Mouse (Mus musculus) heart, postnatal 14 days (tissue): Measurements from ENCODE around the gene Naaa. TPM values are rescaled to one million over a fixed set of nuclear protein-coding genes. Genes with fewer than 3 reads are reported as not detected.

ENCODE experiments used
- DNase-seq, 2 experiments: peaks; one replicate each; pipeline ENCODE4 v3.0.0; 2021 to 2022
- intact Hi-C: fragments of 180-260 bp; cut with DNase I; formaldehyde crosslinking; loops from one replicate; pipeline ENCODE4 v1.15.1; 2025
- total RNA-seq, 2 experiments: library from RNA; stranded (reverse); gene quantifications; 2 replicates each; pipeline ENCODE4 v1.2.3; 2021

Gene Naaa
- total RNA-seq, 2 experiments from 2014 or later: 11.1 to 12.4 TPM

DNA sequence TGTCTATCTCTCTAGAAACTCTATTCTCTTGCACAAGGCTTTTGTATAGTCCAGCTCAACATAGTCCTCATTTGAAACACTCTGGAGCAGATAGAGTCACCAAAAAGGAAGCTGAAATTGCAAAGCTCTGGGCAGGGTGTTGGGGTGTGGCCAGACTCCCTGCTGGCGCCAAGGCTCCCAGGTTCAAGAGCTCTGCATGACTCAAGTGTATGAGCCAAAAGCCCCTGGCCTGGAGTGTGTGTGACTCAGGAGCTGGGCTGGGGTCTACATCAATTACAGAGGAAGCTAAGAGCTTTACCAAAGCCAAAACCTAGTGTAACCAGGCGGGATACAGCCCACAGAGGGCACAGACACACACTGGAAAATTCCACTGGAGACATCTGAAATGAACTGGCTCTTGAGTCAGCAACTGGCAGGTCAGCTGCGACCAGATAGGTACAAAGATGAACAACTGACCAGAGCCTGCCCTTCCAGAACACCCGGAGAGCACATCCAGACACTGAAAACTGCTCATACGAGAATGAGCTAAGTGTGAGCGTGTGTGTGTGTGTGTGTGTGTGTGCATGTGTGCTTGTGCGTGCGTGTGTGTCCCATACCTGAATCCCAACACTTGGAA is 57.6 kb downstream of the Naaa start:
- intact Hi-C loops: no loop called here

DNA sequence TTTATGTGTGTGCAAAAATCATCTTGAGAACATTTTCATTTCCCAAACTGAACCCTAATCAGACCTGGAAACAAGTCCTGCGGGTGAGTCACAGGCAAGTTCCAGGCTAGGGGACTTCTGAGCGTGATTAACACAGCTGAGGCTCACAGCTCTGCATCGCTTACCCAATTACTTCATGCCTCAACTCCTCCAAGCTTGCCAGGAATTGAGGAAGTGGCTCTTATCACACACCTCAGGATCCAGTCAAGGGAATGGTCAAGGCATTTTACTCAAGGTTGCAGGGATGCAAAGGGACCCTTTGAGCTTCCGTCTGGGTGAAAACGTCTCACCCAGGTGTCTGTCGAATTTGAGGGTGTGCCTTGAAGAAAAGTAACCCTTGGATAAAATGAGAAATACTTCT is 58.1 kb downstream of the Naaa start:
- DNase-seq: no peak
- intact Hi-C loops: no loop called here

More for the DNA sequence above, 57.6 kb downstream of the Naaa start:
- DNase-seq: no peak

DNA sequence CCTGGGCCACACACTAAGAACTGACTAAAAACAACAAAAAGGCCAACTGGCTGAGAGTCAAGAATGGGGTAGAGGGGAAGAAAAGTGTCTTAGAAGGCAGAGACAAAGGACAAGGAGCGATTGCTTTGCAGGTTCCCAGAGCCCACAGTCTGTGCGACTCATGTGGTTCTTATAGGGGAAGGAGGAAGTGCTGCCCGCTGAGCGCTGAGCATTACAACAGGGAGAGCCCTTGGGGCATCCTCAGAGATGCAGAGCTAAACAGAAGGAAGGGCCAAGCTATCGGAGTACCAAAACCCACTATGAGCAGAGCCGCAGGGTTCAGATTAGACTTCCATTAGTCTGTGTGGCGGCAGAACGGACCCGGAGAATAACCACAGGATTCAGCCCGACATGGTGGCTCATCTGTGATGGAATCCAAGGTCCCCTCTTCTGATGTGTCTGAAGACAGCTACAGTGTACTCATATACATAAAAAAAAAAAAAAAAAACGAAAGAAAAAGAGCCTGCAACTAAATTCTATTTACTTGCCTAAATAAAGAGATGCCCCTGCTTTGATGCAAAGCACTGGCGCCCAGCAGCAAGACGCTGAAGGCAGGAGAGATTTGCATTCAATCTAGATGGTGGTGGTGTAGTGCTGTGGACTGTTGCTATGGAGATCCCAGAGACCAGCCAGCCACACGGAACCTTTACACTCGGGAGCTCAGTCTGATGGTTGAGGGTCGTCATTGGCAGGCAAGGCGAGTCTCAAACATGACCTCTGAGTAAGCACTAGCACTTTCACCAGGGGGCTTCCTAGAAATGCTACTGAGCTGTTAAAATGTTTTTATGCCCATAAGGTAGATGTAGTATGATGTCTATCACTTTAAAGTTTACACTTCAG is 58.8 kb downstream of the Naaa start:
- intact Hi-C loops: no loop called here
- no peak for DNase-seq

DNA sequence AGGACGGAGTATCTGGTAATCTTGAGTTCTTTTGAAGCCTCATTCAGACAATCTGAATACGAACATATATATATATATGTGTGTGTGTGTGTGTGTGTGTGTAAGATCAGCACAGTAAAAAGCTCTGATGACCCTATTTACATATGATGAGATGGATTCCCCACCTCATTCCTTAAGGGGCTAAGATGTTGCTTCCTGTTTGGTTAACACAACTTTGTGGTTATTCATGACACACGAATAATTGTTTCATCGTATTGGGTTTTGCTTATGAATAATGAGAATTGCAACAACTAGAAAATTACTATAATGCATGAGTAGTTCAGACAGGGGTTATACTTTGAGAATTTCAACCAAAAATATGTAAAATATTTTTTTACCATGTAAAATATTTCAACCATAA is 62.7 kb downstream of the Naaa start, which contains the start of gene U90926:
Gene U90926 (minus strand): TSS at position 101 of the 400 bp plus-strand sequence.
- intact Hi-C loops: no loop called here
- no peak for DNase-seq

DNA sequence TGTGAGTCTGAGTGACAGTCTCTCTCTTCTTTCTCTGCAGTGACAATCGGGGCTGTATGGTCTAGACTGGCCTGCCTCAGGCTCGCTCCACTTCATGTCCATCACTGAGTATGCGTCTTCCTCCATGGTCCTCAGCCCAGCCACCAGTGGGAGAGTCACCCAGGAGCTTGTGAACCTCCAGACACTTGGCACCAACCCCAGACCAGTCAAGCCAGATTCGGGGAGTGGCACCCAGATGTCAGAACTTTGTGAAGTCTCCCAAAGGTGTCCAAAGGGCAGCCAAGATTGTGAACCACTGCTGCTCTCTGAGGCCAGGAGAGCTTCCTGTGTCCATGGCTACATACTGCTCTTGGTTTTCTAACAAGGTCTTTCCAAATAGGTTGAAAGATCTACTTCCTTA is 65.7 kb downstream of the Naaa start:
- intact Hi-C loops: no loop called here
- no peak for DNase-seq

DNA sequence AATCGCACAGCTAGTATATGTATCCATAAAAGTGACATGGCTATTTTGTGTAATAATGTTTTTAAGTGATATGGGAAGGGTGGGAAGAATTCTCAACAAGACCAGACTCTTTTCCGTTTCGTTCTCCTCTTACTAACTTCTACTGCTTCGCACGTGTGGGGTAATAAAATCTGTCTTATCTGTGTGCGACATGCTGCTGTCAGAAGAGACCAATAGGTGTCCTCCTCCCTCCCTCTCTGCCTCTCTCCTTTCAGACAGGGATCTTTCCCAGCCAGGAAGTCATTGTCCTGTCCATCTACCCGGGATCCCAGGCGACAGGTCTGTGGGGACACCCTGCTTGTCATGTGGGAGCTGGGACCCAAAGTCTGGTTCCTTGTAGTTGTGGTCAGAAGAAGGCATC is 67.8 kb downstream of the Naaa start:
- no peak for DNase-seq
- intact Hi-C loops: no loop called here

Other genes starting within 250 kb of the Naaa start
- 1 to 10 TPM; 3.6 to 3.8 TPM for gene Cdkl2, start 234.3 kb downstream of the Naaa start, total RNA-seq
- 10 to 100 TPM; 69.1 to 70.7 TPM for gene G3bp2, start 194.5 kb downstream of the Naaa start, total RNA-seq
- gene Uso1, start 140.2 kb downstream of the Naaa start, total RNA-seq: 10 to 100 TPM; 36.8 to 38.2 TPM
- gene U90926, start 62.8 kb downstream of the Naaa start, total RNA-seq: not detected
- not detected for gene Ppef2, start 21.9 kb downstream of the Naaa start, total RNA-seq
- 10 to 100 TPM; 12.4 to 13.9 TPM for gene Sdad1, start 32.3 kb upstream of the Naaa start, total RNA-seq
- gene Cxcl9, start 49.9 kb upstream of the Naaa start, total RNA-seq: under 1 TPM; 0.57 to 0.88 TPM
- 100 to 1,000 TPM; 620 to 781 TPM for gene Art3, start 53.7 kb upstream of the Naaa start, total RNA-seq
- under 1 TPM in 1 of 2 experiments, not detected in 1; 0.80 TPM for gene Cxcl10, start 70.7 kb upstream of the Naaa start, total RNA-seq
- gene Nup54, start 157.0 kb upstream of the Naaa start, total RNA-seq: 10 to 100 TPM; 15.8 to 17.0 TPM
- 10 to 100 TPM; 71.5 to 72.9 TPM for gene Scarb2, start 228.7 kb upstream of the Naaa start, total RNA-seq